Mouse (Mus musculus): ENCODE data around the gene Cds2.

GRCm38 (mm10) chr2:132276249-132276648, 13.3 kb downstream of the Cds2 start:
- TF ChIP-seq CTCF (IDR thresholded peaks at IDR 0.05; ENCODE audit: extremely low read depth, insufficient read length, insufficient replicate concordance, low read depth, low read length) (no peak), POLR2A (IDR thresholded peaks at IDR 0.05; ENCODE audit: low read depth, low read length) (no peak)
